Mouse (Mus musculus) hindbrain, embryonic 12.5 days (tissue): ENCODE measurements around the gene Babam1. TPM values are rescaled to one million over a fixed set of nuclear protein-coding genes. Genes with fewer than 3 reads are reported as not detected.
A peak's percentile ranks its signal among the peaks of the same experiment; 100 is the strongest.

ENCODE experiments used
- ATAC-seq: fragments of 200-750 bp; cut with Nextera tagmentation; 2 replicates; pipeline ENCODE4 v1.8.0; 2017; ENCODE audit warnings: moderate TSS enrichment; ENCODE audit not compliant: low FRiP score
- H3K27ac ChIP-seq: fragments of 300-500 bp; sonication (generic); 2 replicates; pipeline ENCODE4 v1.5.1; 2016; ENCODE audit warnings: mild to moderate bottlenecking
- H3K27me3 ChIP-seq: fragments of 300-500 bp; sonication (generic); 2 replicates; pipeline ENCODE4 v1.6.1; 2016; ENCODE audit warnings: mild to moderate bottlenecking
- H3K36me3 ChIP-seq: fragments of 300-500 bp; sonication (generic); 2 replicates; pipeline ENCODE4 v1.6.1; 2016; ENCODE audit warnings: mild to moderate bottlenecking
- H3K4me1 ChIP-seq: fragments of 300-500 bp; sonication (generic); 2 replicates; pipeline ENCODE4 v1.6.1; 2016
- H3K4me2 ChIP-seq: fragments of 300-500 bp; sonication (generic); replicated peaks from 2 replicates; pipeline ENCODE4 v1.6.1; 2016; ENCODE audit warnings: mild to moderate bottlenecking
- H3K4me3 ChIP-seq: fragments of 300-500 bp; sonication (generic); 2 replicates; pipeline ENCODE4 v1.5.1; 2016; ENCODE audit warnings: mild to moderate bottlenecking
- H3K9ac ChIP-seq: fragments of 300-500 bp; sonication (generic); 2 replicates; pipeline ENCODE4 v1.6.1; 2016; ENCODE audit warnings: mild to moderate bottlenecking, moderate library complexity
- H3K9me3 ChIP-seq: fragments of 300-500 bp; sonication (generic); replicated peaks from 2 replicates; pipeline ENCODE4 v1.6.1; 2016; ENCODE audit warnings: mild to moderate bottlenecking
- WGBS: fragments of 180-500 bp; shearing (Covaris S2); methylation state at CpG from one replicate; pipeline ENCODE4 v1.1.7; 2016; 5-methylcytosine and 5-hydroxymethylcytosine counted together
- polyA plus RNA-seq: library from polyadenylated mRNA; unstranded; fragments of >200 nt; fragmentation: Nextera tagmentation; extraction: Ambion mirVana; gene quantifications from 2 replicates; pipeline ENCODE4 v1.2.1, GENCODE M21; 2016

Babam1 gene
- 91.1 and 104 TPM in 2 replicates for polyA plus RNA-seq

GRCm38 (mm10) chr8:71396639-71397305 lies at the start of gene Babam1:
Gene Babam1 (plus strand): TSS chr8:71396861.
- Histone ChIP-seq H3K4me3 (peak within 1 kb of the TSS; percentile 78), H3K36me3 (peaks cover 13% of the 10 kb centered on the region), H3K4me2 (peak within 1 kb of the TSS; percentile 95), H3K9ac (peak within 1 kb of the TSS; percentile 83), H3K9me3 (no peaks in the 10 kb centered on the region), H3K27ac (peak within 1 kb of the TSS; percentile 52), H3K27me3 (no peaks in the 10 kb centered on the region), H3K4me1 (peaks cover 8% of the 10 kb centered on the region)
- WGBS = under 1% methylated on average over 34 of the region's 34 CpGs
- peak; percentile 97 for ATAC-seq

DNA sequence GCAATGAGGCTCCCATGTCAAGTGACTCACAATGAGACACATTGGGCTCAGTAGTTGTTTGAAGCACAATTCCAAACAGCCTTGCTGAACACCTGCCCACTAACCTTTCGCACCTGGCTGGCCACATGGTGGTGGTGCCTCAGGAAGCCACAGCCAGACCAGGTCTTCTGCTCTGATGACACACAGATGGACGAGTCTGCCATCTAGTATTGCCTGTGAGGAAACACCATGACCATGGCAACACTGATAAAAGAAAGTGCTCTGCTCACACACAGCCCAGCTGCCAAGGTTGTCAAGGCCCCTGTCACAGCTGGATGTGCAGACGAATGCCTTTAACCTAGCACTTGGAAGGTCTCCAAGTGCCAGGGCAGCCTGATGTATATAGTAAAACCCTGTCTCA lies 45.5 kb upstream of the Babam1 start:
- ATAC-seq = no peak
- H3K4me1 ChIP-seq = no peaks in the 10 kb centered on the region
- H3K4me2 ChIP-seq = no peak overlapping the region
- no peak overlapping the region for H3K27ac ChIP-seq
- WGBS = 77% methylated on average over 3 of the region's 3 CpGs
- no peaks in the 10 kb centered on the region for H3K27me3 ChIP-seq
- no peak overlapping the region for H3K4me3 ChIP-seq
- H3K9me3 ChIP-seq = no peaks in the 10 kb centered on the region
- H3K9ac ChIP-seq = no peak overlapping the region
- H3K36me3 ChIP-seq = peaks cover 100% of the 10 kb centered on the region

- WGBS = 95% methylated on average over 1 of the region's 1 CpGs
- Histone ChIP-seq H3K27me3 (no peaks in the 10 kb centered on the region), H3K9ac (no peak overlapping the region), H3K4me3 (no peak overlapping the region), H3K4me1 (no peaks in the 10 kb centered on the region), H3K27ac (no peak overlapping the region), H3K4me2 (no peak overlapping the region), H3K36me3 (peaks cover 100% of the 10 kb centered on the region), H3K9me3 (no peaks in the 10 kb centered on the region)
- ATAC-seq = no peak
These were observed 45.1 kb upstream of the Babam1 start for GRCm38 (mm10) chr8:71351520-71351919.

GRCm38 (mm10) chr8:71358026-71358425 lies 38.6 kb upstream of the Babam1 start:
- H3K9me3 ChIP-seq = no peaks in the 10 kb centered on the region
- no peak for ATAC-seq

DNA sequence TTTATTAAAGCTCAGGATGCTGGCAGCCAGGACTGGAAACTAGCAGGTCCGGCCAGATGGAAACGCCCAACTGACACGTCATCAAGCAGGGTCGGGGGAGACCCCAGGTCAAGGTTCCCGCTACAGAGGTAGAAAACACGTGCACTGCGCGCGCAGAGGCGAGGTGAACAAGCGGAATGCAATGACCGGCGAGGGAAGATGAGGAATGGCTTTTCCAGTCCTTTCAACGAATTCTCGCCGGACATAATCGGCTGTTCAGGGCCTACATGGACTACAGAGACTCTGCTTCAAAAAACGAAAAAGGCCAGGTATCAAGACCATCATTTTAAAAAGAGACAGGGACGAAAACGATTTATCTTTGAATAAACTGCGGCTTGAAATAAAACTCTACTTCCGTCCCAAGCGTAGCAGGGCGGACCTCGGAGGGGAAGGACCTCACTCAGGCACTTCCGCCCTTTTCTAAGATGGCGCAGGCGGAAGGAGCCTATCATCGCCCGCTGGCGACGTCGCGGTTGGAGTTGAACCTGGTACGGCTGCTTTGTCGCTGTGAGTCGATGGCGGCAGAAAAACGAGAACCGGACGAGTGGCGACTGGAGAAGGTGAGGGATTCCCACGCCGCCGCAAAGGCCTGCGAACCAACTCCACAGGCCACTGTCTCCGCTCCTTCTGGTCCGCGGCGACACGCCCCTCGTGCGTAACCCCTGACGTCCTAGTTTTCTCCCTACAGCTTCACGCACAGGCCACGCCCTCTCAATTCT lies 29.7 kb upstream of the Babam1 start, which contains the start of gene Use1:
Gene Use1 (plus strand): TSS at position 78 of the 758 bp plus-strand sequence.
- peak; percentile 80 for ATAC-seq
- peaks cover 18% of the 10 kb centered on the region for H3K4me1 ChIP-seq
- H3K4me3 ChIP-seq = peak within 1 kb of the TSS; percentile 68
- H3K9me3 ChIP-seq = no peaks in the 10 kb centered on the region
- peak within 1 kb of the TSS; percentile 94 for H3K27ac ChIP-seq
- WGBS = under 1% methylated on average over 56 of the region's 56 CpGs
- H3K36me3 ChIP-seq = peaks cover 15% of the 10 kb centered on the region
- no peaks in the 10 kb centered on the region for H3K27me3 ChIP-seq
- peak within 1 kb of the TSS; percentile 68 for H3K9ac ChIP-seq
- peak within 1 kb of the TSS; percentile 83 for H3K4me2 ChIP-seq

More at GRCm38 (mm10) chr8:71358026-71358425, 38.6 kb upstream of the Babam1 start:
- Histone ChIP-seq H3K27me3 (no peaks in the 10 kb centered on the region), H3K9ac (no peak overlapping the region), H3K27ac (no peak overlapping the region), H3K4me2 (no peak overlapping the region), H3K4me1 (no peaks in the 10 kb centered on the region), H3K4me3 (no peak overlapping the region), H3K36me3 (peaks cover 78% of the 10 kb centered on the region)
- WGBS = 84% methylated on average over 3 of the region's 3 CpGs

GRCm38 (mm10) chr8:71367529-71368176 lies 29.0 kb upstream of the Babam1 start:
- Histone ChIP-seq H3K36me3 (peaks cover 15% of the 10 kb centered on the region), H3K4me3 (peak overlapping the region; percentile 68), H3K4me2 (peak overlapping the region; percentile 83), H3K9me3 (no peaks in the 10 kb centered on the region), H3K27me3 (no peaks in the 10 kb centered on the region), H3K4me1 (peaks cover 18% of the 10 kb centered on the region), H3K9ac (peak overlapping the region; percentile 68), H3K27ac (peak overlapping the region; percentile 94)
- ATAC-seq = no peak
- WGBS = 51% methylated on average over 17 of the region's 17 CpGs

- peaks cover 18% of the 10 kb centered on the region for H3K4me1 ChIP-seq
- ATAC-seq = no peak
- H3K4me3 ChIP-seq = 0 out of 2 replicates have a peak overlapping the region, but pooled peaks have one; percentile 68
- H3K27me3 ChIP-seq = no peaks in the 10 kb centered on the region
- peak overlapping the region; percentile 83 for H3K4me2 ChIP-seq
- 0 out of 2 replicates have a peak overlapping the region, but pooled peaks have one; percentile 8 for H3K9ac ChIP-seq
- H3K36me3 ChIP-seq = peaks cover 20% of the 10 kb centered on the region
- H3K9me3 ChIP-seq = no peaks in the 10 kb centered on the region
- no peak overlapping the region for H3K27ac ChIP-seq
These were observed 28.3 kb upstream of the Babam1 start for GRCm38 (mm10) chr8:71368366-71368765.

DNA sequence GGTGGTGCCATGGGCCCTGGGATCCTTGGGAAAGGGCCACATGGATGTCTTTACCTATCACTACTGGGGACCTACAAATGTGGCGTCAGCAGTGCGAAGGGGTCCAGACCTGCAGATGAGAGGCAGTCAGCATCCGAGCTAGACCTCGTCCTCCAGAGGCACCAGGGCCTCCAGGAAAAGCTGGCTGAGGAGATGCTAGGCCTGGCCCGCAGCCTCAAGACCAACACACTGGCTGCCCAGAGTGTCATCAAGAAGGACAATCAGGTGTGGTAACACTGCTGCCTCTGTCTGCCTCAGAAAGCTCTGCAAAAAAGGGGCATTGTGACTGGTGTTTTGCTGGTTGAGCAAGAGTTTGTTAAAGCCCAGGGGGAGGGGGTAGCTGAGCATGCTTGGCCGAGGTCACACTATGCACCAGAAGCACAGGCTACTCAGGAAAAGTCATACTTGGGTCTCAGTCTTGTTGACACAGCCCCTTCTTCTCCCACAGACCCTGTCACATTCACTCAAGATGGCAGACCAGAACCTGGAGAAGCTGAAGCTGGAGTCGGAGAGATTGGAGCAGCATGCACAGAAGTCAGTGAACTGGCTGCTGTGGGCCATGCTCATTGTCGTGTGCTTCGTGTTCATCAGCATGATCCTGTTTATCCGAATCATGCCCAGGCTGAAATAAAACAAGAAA lies 27.5 kb upstream of the Babam1 start:
- Histone ChIP-seq H3K4me1 (peaks cover 18% of the 10 kb centered on the region), H3K9me3 (no peaks in the 10 kb centered on the region), H3K36me3 (peaks cover 26% of the 10 kb centered on the region), H3K4me2 (no peak overlapping the region), H3K27ac (no peak overlapping the region), H3K27me3 (no peaks in the 10 kb centered on the region), H3K4me3 (no peak overlapping the region), H3K9ac (no peak overlapping the region)
- ATAC-seq = no peak
- WGBS = 92% methylated on average over 10 of the region's 10 CpGs

- no peak for ATAC-seq
- 29% methylated on average over 5 of the region's 5 CpGs for WGBS
- peak overlapping the region; percentile 62; the same call in 1 of the 2 replicates for H3K9ac ChIP-seq
- peaks cover 33% of the 10 kb centered on the region for H3K36me3 ChIP-seq
- peak overlapping the region; percentile 76 for H3K4me3 ChIP-seq
- H3K4me1 ChIP-seq = peaks cover 30% of the 10 kb centered on the region
- H3K27ac ChIP-seq = peak overlapping the region; percentile 88
- H3K9me3 ChIP-seq = no peaks in the 10 kb centered on the region
- no peaks in the 10 kb centered on the region for H3K27me3 ChIP-seq
- H3K4me2 ChIP-seq = peak overlapping the region; percentile 48
These were observed 25.9 kb upstream of the Babam1 start for GRCm38 (mm10) chr8:71370711-71371235.

GRCm38 (mm10) chr8:71371236-71371848 lies 25.3 kb upstream of the Babam1 start, which contains the start of gene Ocel1:
Gene Ocel1 (plus strand): TSS chr8:71371298.
- Histone ChIP-seq H3K27me3 (no peaks in the 10 kb centered on the region), H3K9ac (peak within 1 kb of the TSS; percentile 62), H3K27ac (peak within 1 kb of the TSS; percentile 88), H3K9me3 (no peaks in the 10 kb centered on the region), H3K4me1 (peaks cover 36% of the 10 kb centered on the region), H3K4me2 (peak within 1 kb of the TSS; percentile 48), H3K36me3 (peaks cover 33% of the 10 kb centered on the region), H3K4me3 (peak within 1 kb of the TSS; percentile 76)
- peak; percentile 81 for ATAC-seq
- under 1% methylated on average over 68 of the region's 68 CpGs for WGBS

GRCm38 (mm10) chr8:71372427-71372826 lies 24.2 kb upstream of the Babam1 start:
- no peak overlapping the region for H3K4me2 ChIP-seq
- H3K4me1 ChIP-seq = peaks cover 44% of the 10 kb centered on the region
- WGBS = 78% methylated on average over 12 of the region's 12 CpGs
- no peaks in the 10 kb centered on the region for H3K9me3 ChIP-seq
- H3K27ac ChIP-seq = no peak overlapping the region
- H3K4me3 ChIP-seq = no peak overlapping the region
- peaks cover 33% of the 10 kb centered on the region for H3K36me3 ChIP-seq
- ATAC-seq = no peak
- H3K9ac ChIP-seq = no peak overlapping the region
- no peaks in the 10 kb centered on the region for H3K27me3 ChIP-seq
